Mouse (Mus musculus) heart, adult 2 months (tissue): Measurements from ENCODE around the gene Mybbp1a. TPM values are rescaled to one million over a fixed set of nuclear protein-coding genes. Genes with fewer than 3 reads are reported as not detected.

ENCODE experiments used
- DNase-seq, 2 experiments: peaks; one replicate each; pipeline ENCODE4 v3.0.0; 2021
- H3K27ac ChIP-seq: fragments of 200-600 bp; 2 replicates; pipeline ENCODE4 v1.8.1; 2022
- H3K27me3 ChIP-seq: fragments of 200-500 bp; 2 replicates; pipeline ENCODE4 v1.6.1; 2012; ENCODE audit warnings: mild to moderate bottlenecking, low read length, inconsistent platforms, mixed read lengths; ENCODE audit not compliant: control insufficient read depth, insufficient read depth
- H3K36me3 ChIP-seq: fragments of 200-500 bp; 2 replicates; pipeline ENCODE4 v1.6.1; 2012; ENCODE audit warnings: low read length, inconsistent platforms; ENCODE audit not compliant: control insufficient read depth, insufficient read depth
- H3K4me1 ChIP-seq: fragments of 200-500 bp; 2 replicates; pipeline ENCODE4 v1.6.1; 2011; ENCODE audit warnings: low read length; ENCODE audit not compliant: control insufficient read depth, insufficient read depth
- H3K4me3 ChIP-seq: fragments of 200-600 bp; 2 replicates; pipeline ENCODE4 v1.8.1; 2022
- H3K79me2 ChIP-seq: fragments of 200-500 bp; replicated peaks from 2 replicates; pipeline ENCODE4 v1.6.1; 2012; ENCODE audit warnings: mild to moderate bottlenecking, inconsistent platforms, low read length, moderate library complexity, mixed read lengths; ENCODE audit not compliant: control insufficient read depth, insufficient read depth
- H3K9ac ChIP-seq: fragments of 200-500 bp; 2 replicates; pipeline ENCODE4 v1.6.1; 2012; ENCODE audit warnings: low read depth, mild to moderate bottlenecking, control low read depth, inconsistent platforms, low read length, mixed read lengths
- CTCF ChIP-seq: fragments of 200-600 bp; IDR thresholded peaks from 2 replicates; pipeline ENCODE4 v1.8.1; 2022; ENCODE audit warnings: antibody characterized with exemption, mild to moderate bottlenecking, moderate library complexity
- EP300 ChIP-seq: fragments of 200-500 bp; IDR thresholded peaks from 2 replicates; pipeline ENCODE4 v1.6.1; 2011; ENCODE audit warnings: low read depth, low read length, control low read depth; ENCODE audit not compliant: insufficient read depth
- POLR2A ChIP-seq: fragments of 200-500 bp; IDR thresholded peaks from 2 replicates; pipeline ENCODE4 v1.6.1; 2011; ENCODE audit warnings: mild to moderate bottlenecking, low read depth, low read length, control low read depth; ENCODE audit not compliant: insufficient read depth
- WGBS: fragments of 180-500 bp; shearing (Covaris S2); methylation state at CpG from one replicate; pipeline ENCODE4 v1.1.7; 2018; 5-methylcytosine and 5-hydroxymethylcytosine counted together
- intact Hi-C: fragments of 180-260 bp; cut with DNase I; formaldehyde crosslinking; loops from one replicate; pipeline ENCODE4 v1.15.1; 2025
- polyA plus RNA-seq: library from polyadenylated mRNA; depleted of rRNA; stranded (reverse); fragments of >200 nt; gene quantifications from 2 replicates; pipeline ENCODE4 v1.2.3, GENCODE M21; 2012
- total RNA-seq, 2 experiments: library from RNA; stranded (reverse); gene quantifications; 2 replicates each; pipeline ENCODE4 v1.2.3; 2021

The Mybbp1a gene
- total and polyA plus RNA-seq, 3 experiments: 21.8 to 46.1 (median 42.7) TPM

- H3K4me3 ChIP-seq: no peak overlapping the region
- H3K27me3 ChIP-seq: no peaks in the 10 kb centered on the region
- DNase-seq: peak in 1 of 2 experiments; percentile 26
- 33% methylated on average over 8 of the region's 8 CpGs for WGBS
- H3K79me2 ChIP-seq: no peaks in the 10 kb centered on the region; the same call in 1 of the 2 replicates
- H3K4me1 ChIP-seq: peaks cover 24% of the 10 kb centered on the region
- H3K36me3 ChIP-seq: no peaks in the 10 kb centered on the region; the same call in none of the 2 replicates
- peak overlapping the region; percentile 80; the same call in 1 of the 2 replicates for H3K27ac ChIP-seq
- TF ChIP-seq EP300 (0 out of 2 replicates have a peak, but pooled peaks have one; percentile 59), POLR2A (0 out of 2 replicates have a peak, but pooled peaks have one; percentile 20), CTCF (no peak)
- intact Hi-C loops: no loop called here
- peak overlapping the region; percentile 13; the same call in 1 of the 2 replicates for H3K9ac ChIP-seq
These were observed 26.0 kb upstream of the Mybbp1a start for GRCm38 (mm10) chr11:72415155-72415554.

GRCm38 (mm10) chr11:72416666-72417065 is 24.5 kb upstream of the Mybbp1a start:
- H3K27ac ChIP-seq: peak overlapping the region; percentile 71
- no peaks in the 10 kb centered on the region for H3K79me2 ChIP-seq
- DNase-seq: peak; percentile 69 to 79
- intact Hi-C loops: no loop called here
- no peak overlapping the region for H3K9ac ChIP-seq
- no peaks in the 10 kb centered on the region; the same call in none of the 2 replicates for H3K36me3 ChIP-seq
- TF ChIP-seq POLR2A: peak; percentile 62; the same call in 1 of the 2 replicates
- no peak for TF ChIP-seq CTCF
- peak; percentile 100 for TF ChIP-seq EP300
- H3K4me3 ChIP-seq: no peak overlapping the region
- H3K4me1 ChIP-seq: peaks cover 24% of the 10 kb centered on the region
- 46% methylated on average over 5 of the region's 5 CpGs for WGBS
- no peaks in the 10 kb centered on the region for H3K27me3 ChIP-seq

GRCm38 (mm10) chr11:72417376-72417775 is 23.8 kb upstream of the Mybbp1a start:
- TF ChIP-seq POLR2A (no peak), EP300 (no peak), CTCF (no peak)
- intact Hi-C loops: no loop called here
- H3K27me3 ChIP-seq: no peaks in the 10 kb centered on the region
- H3K27ac ChIP-seq: peak overlapping the region; percentile 71
- peak in 1 of 2 experiments; percentile 27 for DNase-seq
- no peaks in the 10 kb centered on the region; the same call in none of the 2 replicates for H3K36me3 ChIP-seq
- no peaks in the 10 kb centered on the region for H3K79me2 ChIP-seq
- 32% methylated on average over 4 of the region's 4 CpGs for WGBS
- H3K9ac ChIP-seq: no peak overlapping the region
- no peak overlapping the region for H3K4me3 ChIP-seq
- peaks cover 22% of the 10 kb centered on the region for H3K4me1 ChIP-seq

- TF ChIP-seq POLR2A (no peak), EP300 (0 out of 2 replicates have a peak, but pooled peaks have one; percentile 4)
- H3K79me2 ChIP-seq: no peaks in the 10 kb centered on the region
- intact Hi-C loops: no loop called here
- DNase-seq: peak in 1 of 2 experiments; percentile 37
- H3K27me3 ChIP-seq: no peaks in the 10 kb centered on the region
- H3K9ac ChIP-seq: no peak overlapping the region
- H3K27ac ChIP-seq: no peak overlapping the region; the same call in 1 of the 2 replicates
- H3K4me3 ChIP-seq: no peak overlapping the region
- WGBS: 40% methylated on average over 8 of the region's 8 CpGs
- no peaks in the 10 kb centered on the region; the same call in none of the 2 replicates for H3K36me3 ChIP-seq
- H3K4me1 ChIP-seq: peaks cover 19% of the 10 kb centered on the region
These were observed 22.9 kb upstream of the Mybbp1a start for GRCm38 (mm10) chr11:72418227-72418626.

- H3K9ac ChIP-seq: no peak overlapping the region
- intact Hi-C loops: no loop called here
- TF ChIP-seq CTCF (no peak), EP300 (no peak), POLR2A (no peak)
- no peak overlapping the region for H3K27ac ChIP-seq
- 86% methylated on average over 6 of the region's 6 CpGs for WGBS
- H3K36me3 ChIP-seq: no peaks in the 10 kb centered on the region; the same call in none of the 2 replicates
- H3K79me2 ChIP-seq: no peaks in the 10 kb centered on the region
- no peak overlapping the region for H3K4me3 ChIP-seq
- H3K27me3 ChIP-seq: no peaks in the 10 kb centered on the region
- DNase-seq: no peak
- H3K4me1 ChIP-seq: peaks cover 18% of the 10 kb centered on the region
These were observed 22.1 kb upstream of the Mybbp1a start for GRCm38 (mm10) chr11:72419006-72419405.

GRCm38 (mm10) chr11:72420460-72421122 is 20.6 kb upstream of the Mybbp1a start:
- TF ChIP-seq CTCF: no peak
- intact Hi-C loops: no loop called here
- Histone ChIP-seq H3K36me3 (no peaks in the 10 kb centered on the region; the same call in none of the 2 replicates), H3K79me2 (no peaks in the 10 kb centered on the region), H3K9ac (no peak overlapping the region), H3K27me3 (no peaks in the 10 kb centered on the region), H3K27ac (no peak overlapping the region), H3K4me1 (peaks cover 11% of the 10 kb centered on the region), H3K4me3 (no peak overlapping the region)
- WGBS: 94% methylated on average over 6 of the region's 6 CpGs
- DNase-seq: peak in 1 of 2 experiments; percentile 4
